Mouse (Mus musculus): Measurements from ENCODE around the gene Gm49450.
"Not testable (repeated sequence)": the region's sequence is repeated elsewhere in the genome, so short reads cannot be mapped to it uniquely, and the experiment has no call there.

The Gm49450 gene

DNA sequence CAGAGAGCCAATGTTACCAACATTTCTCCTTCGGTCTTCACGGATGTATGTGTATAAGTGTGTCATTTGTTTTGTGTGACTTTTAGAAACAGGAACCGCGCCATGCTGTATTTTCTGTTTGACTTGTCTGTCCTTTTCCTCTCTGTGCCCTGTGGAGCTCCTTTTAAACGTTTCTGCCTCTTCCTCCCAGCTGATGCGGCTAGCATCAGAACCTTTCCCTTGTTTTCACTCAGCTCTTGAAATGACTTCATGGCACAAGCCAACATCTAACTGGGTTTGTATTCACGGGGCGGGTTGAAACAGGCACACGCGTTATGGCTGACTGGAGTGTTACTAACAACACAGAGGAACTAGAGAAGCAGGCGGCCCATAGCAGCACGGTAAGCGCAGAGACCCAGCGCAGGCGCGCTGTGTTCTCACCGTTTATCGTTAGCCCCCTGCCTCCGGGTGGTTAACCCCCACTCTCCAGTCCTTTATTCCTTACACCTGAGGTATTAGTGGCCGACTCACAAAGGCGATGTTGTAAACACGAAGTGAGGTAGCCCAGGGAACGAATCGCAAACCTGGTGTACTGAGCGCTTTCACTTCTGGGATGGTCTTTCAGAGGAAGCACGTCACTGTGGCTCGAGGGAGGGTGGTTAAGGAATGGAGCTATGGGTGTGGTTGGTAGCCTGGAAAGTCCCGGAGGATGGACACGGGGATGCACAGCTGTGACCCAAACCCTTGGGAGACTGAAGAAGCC is 32.1 kb upstream of the Gm49450 start:
- DNase-seq (ENCODE audit: low spot score): peak; percentile 82

DNA sequence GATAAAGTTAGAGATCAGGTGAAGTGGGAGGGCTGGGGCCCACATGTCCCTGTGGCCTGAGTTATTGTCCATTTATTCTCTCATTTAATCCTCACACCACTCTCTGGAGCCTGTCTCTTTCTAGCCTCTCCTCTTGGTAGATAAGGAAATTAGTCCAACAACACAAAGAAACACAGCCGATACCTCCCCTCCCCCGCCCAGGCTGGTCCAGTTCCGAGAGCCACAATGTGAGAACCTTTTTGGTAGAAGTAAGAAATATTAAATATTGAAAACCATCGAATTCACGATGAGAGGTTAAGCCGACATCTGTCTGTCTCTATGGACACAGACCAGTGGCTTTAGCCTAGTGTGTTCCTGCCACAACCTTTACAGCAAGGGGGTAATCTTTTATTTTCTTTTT is 31.3 kb upstream of the Gm49450 start:
- no peak for DNase-seq (ENCODE audit: low spot score)

DNA sequence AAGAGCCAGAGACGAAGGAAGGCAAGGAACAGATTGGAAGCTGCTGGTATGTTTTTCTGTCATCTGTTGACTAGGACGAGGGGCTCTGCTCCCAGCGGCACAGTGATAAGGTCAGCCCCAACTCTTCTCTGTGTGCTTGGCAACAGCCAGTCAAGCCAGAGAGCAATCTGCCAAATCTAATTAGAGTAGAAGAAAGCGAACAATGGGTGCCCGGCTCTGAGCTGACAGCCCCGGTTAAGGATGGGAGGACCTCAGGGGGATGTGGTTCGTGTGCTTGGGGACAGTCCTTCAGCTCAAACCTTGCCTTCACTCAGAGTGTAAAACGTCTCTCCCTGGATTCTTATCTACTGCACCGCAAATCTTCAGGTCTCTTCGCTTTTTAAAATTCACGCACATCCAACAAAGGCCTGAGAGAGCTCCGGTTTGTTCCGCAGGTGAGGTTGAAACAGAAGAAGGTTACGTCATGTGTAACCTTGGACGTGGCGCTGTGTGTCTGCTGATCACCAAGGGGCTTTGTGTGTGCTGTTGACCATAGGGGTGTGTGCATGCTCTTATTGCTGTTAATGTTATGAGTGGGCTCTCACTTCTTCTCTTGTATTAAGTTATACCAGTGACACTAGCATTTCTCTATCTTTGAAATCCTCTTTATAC is 30.2 kb upstream of the Gm49450 start:
- DNase-seq (ENCODE audit: low spot score): peak; percentile 83

DNA sequence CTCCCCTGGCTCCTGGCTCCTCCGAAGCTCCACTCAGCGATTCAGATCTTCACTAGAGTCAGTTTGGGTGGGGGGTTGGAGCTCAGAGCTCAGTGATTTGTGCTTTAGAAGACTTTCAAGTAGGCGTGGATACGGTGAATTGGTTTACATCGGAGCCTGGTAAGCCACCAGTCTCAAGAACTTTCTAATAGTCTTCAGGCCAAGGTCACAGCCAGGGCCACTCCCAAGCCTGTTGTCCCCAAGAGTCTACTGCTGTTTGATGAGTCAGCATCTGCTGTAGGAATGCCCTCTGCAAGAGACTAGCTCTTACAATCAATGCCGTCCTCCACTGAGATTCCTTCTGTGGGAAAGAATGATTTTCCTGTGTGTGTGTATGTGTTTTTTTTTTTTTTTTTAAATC is 28.7 kb upstream of the Gm49450 start:
- DNase-seq (ENCODE audit: low spot score): no peak

DNA sequence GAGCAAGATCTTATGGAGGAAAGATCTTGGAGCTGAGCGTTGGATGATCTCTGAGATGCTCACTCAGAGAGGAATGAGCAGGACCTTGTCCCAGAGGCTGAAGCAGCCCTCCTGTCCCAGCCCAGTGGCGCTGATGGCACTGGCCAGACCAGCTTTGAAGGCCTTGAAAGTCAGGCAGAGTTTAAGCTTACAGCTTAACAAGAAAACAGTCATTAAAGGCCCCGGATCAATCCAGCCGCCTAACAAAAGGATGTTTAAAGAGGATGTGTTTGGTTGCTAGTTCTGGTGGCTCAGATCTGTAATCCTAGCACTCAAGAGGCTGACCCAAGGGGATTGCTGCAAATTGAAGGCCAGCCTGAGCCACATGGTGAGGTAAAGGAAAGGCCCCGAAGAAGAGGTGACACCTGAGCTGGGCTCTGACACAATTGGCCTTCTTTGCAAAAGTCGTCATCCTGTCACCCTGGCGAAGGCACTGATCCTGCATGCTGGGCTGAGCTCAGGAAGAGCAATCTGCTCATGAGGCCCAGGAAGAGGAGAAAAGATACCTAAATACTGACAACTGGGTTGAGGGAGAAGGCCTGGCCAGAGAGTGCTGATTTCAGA is 26.8 kb upstream of the Gm49450 start:
- DNase-seq (ENCODE audit: low spot score): no peak

DNA sequence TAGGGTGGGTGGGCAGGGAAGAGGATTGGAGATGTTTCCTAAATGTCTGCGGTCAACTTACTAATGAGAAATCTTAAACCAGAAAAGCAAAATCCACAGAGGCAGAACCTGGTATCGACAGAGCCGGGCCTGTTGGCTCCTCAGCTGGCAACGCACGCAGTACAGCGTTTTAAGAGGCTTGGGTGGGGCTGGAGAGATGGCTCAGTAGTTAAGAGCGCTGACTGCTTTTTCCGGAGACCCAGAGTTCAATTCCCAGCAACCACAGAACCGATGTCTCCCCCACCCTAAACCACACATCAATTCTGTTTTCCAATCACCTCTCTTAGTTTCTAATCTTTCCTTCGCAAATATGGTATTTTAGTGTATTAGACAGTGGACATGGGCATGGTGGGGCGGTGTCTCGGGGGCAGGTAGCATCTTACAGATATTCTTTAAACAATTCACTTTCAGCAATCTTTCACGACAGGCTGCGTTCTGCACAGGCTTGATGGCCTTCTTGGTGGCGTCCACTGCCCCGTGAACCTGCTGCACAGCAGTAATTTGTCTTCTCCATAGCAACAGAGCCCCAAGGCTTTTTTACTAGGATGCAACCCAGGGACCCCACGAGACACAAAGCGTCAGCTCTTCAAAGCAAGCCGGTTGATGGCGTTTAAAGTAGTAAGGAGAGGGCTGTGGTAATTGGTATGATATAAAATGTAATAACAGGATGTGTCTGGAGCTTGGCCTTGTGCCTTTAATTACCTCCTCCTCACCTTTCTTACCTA is 25.2 kb upstream of the Gm49450 start:
- DNase-seq (ENCODE audit: low spot score): no peak

DNA sequence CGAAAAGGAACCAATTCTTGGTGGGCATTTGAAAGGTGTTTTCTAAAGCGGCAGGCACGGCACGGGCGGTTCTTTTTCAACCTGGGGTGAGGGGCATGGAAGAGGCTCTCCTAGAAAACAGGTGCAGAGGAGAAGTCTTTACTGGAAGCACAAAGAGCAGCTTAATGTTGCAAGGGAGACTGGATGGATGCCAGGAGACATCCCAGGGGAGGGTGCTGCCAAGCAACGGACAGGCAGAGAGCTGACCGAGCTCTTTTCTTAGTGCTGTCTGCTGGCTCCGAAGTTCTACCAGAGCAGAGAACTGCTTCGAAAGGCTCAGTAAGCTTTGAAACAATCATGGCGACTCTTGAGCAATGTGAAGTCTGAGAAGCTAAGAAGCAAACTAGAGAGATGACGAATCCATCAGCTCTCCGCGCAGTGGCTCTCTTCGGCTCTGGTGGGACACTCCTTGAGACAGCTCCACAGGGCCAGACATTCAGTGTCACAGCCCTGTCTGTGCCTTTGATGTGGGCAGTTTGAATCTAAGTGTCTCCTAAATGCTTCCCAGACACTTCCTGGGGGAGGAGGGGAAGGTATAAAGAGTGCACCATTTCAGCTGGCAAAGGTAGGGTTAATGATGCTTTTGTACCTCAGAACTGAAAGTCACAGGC is 24.5 kb upstream of the Gm49450 start:
- no peak for DNase-seq (ENCODE audit: low spot score)

DNA sequence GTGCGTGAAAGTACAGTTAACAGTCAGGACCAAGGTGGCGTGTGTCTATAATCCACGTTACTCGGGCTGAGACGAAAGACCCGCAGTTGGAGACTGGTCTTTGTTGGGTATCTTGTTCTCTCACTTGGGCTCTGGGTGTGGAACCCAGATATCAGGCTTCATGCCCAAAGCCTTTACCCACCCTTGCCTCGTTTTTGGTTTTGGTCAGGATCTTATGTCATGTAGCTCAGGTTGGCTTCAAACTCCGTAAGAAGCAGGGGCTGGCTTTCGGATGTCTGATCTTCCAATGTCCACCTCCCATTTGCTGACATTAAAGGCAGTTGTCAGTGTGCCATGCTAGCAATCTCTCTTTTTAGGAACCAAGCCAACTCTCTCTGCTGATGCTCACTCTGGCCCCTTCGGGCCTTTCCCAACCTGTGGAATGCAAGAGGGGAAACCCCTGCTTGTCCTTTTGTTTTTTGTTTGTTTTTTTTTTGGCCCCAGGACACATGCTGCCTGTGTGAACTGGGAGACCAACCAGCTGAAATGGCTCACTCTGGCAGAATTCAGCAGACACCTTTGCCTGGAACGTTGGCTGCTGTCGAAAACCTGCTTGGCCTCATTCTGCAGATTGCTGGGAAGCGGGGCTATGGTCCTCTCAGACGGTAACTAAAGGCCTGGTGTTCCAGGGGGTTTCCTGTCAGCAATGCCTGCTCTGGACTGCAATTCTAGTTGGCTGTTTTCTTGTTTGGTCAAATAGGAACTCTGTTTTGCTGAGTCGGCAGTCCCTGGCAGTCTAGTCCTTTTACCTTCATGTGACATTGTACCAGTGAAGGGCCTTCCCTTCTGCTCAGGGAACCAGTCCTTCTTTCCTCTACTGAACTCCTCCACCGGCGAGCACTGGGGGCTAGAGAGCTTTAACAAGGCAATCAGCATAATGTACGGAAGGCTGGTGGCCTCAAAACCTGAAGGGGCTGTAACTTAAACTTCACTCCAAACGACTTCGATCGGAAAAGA is 23.7 kb upstream of the Gm49450 start:
- no peak for DNase-seq (ENCODE audit: low spot score)

DNA sequence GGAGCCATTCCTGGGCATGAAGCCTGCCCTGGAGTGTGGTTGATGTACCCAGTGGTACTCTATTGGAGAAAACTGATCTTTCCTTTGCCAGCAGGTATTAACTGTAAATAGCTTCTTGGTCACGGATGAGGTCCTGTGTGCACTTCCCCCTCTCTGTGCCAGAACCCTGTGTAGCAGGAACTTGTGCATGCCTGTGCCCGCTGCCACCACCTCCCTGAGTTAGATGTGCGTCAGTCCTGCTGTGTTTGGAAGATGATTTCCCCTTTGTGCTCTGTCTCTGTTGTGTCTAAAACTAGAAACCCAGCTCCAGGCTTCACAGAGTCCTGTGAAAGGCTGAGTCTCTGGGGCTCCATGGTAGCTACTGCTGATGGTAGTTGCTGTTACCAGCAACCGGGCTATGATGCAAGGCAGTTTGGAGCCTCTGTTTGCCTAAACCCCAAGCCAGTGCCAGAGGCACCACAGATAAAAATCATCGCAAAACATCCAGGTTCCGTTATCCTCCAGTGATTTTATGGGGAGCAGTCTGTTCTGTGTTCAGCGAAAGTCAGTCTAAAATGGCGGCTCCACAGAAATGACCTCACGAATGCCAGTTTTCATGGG is 19.8 kb upstream of the Gm49450 start:
- DNase-seq (ENCODE audit: low spot score): no peak

DNA sequence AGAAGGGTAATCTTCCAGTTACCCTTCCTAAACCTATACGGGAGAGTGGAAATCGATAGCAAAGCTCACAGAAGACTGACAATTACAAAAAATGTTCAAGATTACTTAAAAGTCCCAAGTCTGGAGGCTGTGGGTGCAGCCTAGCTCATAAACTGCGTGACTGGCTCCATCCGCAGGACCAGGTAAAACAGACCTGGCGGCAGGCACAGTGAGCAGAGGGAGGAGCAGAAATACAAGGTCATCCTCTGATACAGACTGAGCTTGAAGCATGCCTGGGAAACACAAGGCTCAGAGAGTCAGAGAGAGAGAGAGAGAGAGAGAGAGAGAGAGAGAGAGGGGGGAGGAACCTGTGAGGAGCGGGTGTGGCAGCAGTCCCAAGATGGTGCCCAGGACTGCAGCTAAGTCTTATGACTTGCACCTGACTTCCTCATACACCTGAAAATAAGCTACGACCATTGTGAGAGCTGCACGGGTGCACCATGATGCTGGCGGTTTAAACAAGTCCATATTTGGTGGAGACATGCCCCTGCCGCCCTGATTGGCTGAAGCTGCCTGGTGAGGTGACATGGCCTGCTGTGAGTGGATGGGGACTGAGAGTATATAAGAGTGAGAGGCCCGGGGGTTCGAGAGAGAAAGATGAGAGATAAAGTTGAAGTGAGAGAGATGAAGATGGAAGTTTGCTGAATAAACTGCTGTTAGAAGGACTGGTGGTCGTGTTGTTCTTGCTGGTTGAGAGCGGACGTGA is 18.4 kb upstream of the Gm49450 start:
- DNase-seq (ENCODE audit: low spot score): not testable (repeated sequence)

DNA sequence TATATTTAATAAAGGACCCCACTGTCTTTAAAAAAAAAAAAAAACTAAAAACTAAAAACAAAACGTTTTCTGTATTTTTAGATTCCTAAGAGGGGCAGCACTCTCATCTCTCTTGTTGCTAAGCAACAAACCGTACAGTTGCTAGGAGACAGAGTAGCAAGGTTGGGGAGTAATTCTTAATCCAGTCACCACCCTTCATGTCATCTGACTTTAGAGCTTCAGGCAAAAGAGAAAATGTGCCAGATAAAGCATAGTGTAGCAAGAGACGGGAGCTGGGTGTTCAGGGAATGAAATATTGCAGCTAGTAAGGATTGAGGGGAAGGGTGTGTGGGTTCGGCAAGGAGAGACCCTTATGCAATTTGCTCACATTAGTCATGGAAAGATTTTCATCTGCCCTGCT is 17.8 kb upstream of the Gm49450 start:
- DNase-seq (ENCODE audit: low spot score): peak; percentile 70

DNA sequence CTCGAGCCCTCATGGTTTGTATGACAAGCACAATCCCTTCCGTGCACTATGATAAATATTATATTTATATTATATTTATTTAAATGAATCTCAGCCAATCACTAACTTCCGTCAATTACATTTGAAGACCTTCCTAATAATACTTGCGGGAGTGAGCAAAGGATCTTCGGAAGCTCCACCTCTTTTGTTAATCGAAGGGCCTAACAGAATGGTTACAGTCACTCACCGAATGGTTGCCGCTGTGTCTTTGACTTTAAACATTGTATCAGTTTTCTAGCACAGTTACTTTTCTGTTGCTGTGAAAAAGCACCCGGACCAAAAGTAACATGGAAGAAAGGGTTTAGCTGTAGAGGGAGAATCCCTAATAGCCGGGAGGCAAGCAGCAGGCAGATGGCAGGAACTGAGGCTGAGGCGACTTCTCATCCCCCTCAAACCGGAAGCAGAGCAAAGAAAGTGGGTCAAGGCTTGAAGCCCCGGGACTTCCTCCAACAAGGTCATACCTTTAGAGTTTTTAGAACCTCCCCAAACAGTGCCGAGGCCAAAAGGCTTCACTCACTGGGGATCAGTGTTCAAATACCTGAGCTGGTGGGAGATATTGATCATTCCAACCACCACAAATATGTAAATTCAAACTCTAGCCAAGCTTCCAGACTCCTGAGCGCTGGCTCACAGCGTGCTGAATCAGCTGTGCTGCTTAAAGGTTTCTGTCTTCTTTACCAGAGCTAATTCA is 16.2 kb upstream of the Gm49450 start:
- DNase-seq (ENCODE audit: low spot score): peak; percentile 68

DNA sequence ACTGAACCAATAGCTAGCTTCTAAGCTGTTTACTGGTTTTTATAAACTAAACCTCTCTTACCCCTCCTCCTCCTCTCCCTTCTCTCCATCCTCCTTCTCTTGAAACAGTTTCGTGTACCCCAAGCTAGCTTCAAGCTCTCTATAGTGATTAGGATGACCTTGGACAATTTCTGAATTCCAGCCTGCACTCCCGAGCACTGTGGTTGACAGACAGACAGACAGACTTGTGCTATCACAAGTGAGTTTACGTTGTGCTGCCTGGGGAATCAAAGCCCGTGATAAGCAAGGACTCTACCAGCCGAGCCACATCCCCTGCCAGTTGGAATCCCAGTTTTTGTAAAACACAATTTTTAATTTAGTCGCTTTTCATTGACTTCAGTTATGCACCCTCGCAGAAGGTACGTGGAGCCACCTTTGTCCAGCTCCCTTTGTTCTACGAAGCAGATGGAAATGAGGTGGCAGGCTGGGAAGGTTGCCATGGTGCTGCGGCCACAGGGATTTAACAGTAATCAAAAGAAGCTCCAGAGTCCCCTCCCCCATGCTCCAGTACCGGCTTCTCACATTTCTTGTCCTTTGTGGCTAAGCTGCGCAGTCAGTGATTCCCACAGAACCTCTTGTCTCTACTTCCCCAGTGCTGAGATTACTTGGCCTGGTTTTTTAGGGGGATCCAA is 15.5 kb upstream of the Gm49450 start:
- peak; percentile 97 for DNase-seq (ENCODE audit: low spot score)

DNA sequence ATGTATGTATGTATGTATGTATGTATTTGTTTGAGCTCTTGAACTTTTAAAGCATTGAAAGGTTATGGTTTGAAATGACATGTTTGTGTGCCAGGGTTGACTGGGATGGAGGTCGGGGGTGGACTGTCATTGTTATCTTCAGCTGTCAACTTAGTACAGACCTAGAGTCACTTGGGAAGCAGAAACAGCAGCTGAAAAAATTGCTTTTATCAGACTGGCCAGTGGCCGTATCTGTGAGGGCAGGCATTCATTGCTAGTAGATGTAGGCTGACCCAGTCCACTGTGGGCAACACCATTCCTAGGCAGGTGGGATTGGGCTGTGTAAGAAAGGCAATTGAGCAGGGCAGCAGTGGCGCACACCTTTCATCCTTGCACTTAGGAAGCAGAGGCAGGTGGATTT is 6.2 kb upstream of the Gm49450 start:
- DNase-seq (ENCODE audit: low spot score): no peak

DNA sequence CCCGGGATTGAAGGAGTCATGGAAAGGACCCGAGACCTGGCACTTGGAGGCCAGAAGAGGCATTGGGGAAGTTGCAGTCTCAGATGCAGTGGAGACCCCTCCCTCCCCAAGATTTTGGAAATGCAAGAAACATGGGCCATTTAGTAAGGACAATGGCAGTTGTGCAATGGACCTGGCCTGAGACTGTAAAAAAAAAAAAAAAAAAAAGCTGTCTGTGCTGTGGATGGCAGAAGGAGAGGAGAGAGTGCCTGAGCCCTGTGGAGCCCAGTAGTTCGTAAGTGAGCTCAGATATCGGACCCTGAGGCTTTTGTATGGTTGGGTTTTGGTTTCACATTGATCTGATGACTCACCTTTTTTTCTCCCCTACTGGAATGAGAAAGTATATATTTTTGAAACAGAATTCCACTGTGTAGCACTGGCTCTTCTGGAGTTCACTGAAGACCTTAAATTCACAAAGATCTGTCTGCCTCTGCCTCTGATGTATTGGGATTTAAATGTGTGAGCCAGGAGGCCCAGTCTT is 5.6 kb upstream of the Gm49450 start:
- no peak for DNase-seq (ENCODE audit: low spot score)

DNA sequence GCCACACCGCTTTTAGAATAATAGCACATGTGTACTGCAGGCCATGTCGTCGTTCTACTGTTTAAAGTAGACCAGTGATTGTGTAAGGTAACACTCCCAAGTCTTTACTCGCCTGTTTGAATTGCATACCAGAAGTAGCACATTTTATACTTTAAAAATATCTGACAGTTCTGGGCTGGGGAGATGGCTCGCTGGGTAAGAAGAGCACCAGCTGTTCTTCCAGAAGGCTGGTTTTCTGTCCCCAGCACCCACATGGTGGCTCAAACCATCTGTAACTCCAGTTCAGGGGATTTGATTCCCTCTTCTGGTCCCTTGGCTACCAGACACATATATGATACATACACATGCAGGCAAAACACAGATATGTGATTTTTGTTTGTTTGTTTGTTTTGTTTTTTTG is 4.1 kb upstream of the Gm49450 start:
- DNase-seq (ENCODE audit: low spot score): no peak

DNA sequence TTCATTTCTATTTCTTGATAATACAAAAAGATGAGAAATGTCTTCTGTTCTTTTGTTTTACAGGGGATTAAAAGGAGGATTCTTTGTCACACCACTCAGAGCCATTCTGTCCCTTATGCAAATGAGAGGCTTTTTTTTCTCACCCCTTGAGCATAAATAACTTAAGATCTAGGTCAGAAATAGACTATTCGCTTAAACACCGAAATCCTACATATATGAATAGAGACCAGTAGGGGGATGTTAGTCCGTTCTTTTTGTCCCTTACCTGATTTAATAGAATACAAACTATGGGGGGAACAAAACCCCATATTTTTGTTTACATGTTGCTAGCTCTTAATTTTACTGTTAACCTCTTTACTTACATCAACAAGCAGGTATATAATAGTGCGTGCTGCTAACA is 2.6 kb upstream of the Gm49450 start:
- DNase-seq (ENCODE audit: low spot score): no peak

DNA sequence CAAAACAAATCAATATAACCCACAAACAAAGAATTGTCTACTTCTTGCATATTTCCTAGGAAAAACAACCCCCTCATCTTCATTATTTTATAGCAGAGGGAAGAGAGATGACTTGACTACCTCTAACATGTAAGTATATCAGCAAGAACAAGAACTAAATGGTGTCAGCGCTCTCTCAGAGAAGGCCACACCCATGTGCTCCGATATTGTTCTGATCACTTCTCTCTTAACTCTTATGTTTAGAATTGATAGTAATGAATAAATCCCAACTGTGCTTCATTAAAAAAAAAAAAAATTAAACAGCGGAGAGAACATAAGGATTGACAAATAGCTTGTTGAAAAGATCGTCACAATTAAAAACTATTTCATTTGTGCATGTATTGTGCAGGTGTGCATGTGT is 2.0 kb upstream of the Gm49450 start:
- DNase-seq (ENCODE audit: low spot score): no peak

Measured in embryo, embryonic 10.5 days (tissue).